Comparison of ENCODE assay signal across 26 mouse cellular contexts in the genomic region with DNA sequence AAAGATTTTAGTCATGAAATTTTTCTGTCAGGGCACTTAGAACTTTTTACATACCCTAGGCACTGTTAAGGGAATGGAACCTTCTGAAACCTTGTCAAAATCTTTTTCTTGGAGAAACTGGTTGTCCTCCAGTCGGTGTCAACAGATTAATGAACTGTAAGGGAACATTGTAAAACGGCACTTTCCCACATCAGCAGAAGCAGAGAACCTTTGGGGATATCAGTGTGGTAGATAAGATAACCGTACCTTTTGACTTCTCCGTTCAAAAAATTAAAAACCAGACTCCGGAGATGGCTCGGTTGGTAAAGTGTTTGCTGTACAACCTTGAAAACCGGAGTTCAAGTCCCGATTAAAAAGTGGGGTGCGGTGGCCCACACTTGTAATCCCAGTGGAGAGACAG.
"Had no signal": no experiment of that assay in that cellular context is flagged by ENCODE, and none has a peak within 500 bp of the region (broad histone marks: within the 10 kb centered on the region; RNA-seq: fewer than 3 reads in every experiment).

No protein-coding gene starts in this region.

- H3K27ac ChIP-seq: embryonic facial prominence, embryonic 10.5 days; embryonic facial prominence, embryonic 12.5 days; embryonic facial prominence, embryonic 13.5 days; embryonic facial prominence, embryonic 15.5 days; forebrain, embryonic 10.5 days; heart, adult 2 months had no signal

- H3K36me3 ChIP-seq: embryonic facial prominence, embryonic 10.5 days; embryonic facial prominence, embryonic 12.5 days; embryonic facial prominence, embryonic 13.5 days; embryonic facial prominence, embryonic 15.5 days; forebrain, embryonic 10.5 days; forebrain, embryonic 12.5 days; forebrain, embryonic 15.5 days; heart, embryonic 10.5 days had no signal

- DNase-seq: cerebellum, adult 8-10 months; cerebellum, adult 9-11 months; cerebellum, postnatal 10 days; cerebellum, postnatal 14 days; cerebellum, postnatal 25 days; cerebellum, postnatal 36 days; embryo, embryonic 11 days; forebrain, postnatal 0 days; gastrocnemius, adult 2 months; gastrocnemius, postnatal 10 days; gastrocnemius, postnatal 14 days; gastrocnemius, postnatal 25 days; gastrocnemius, postnatal 36 days; heart, adult 18-20 months; heart, adult 2 months had no signal

- H3K4me3 ChIP-seq: embryonic facial prominence, embryonic 12.5 days; embryonic facial prominence, embryonic 13.5 days; embryonic facial prominence, embryonic 15.5 days; forebrain, embryonic 12.5 days; forebrain, embryonic 13.5 days; heart, adult 2 months; heart, embryonic 10.5 days had no signal

- H3K9me3 ChIP-seq: embryonic facial prominence, embryonic 10.5 days; embryonic facial prominence, embryonic 12.5 days; embryonic facial prominence, embryonic 13.5 days; embryonic facial prominence, embryonic 15.5 days; forebrain, embryonic 10.5 days; forebrain, embryonic 12.5 days; forebrain, embryonic 13.5 days; forebrain, embryonic 15.5 days; heart, embryonic 10.5 days had no signal

- ATAC-seq: forebrain, embryonic 14.5 days; forebrain, embryonic 15.5 days; forebrain, embryonic 16.5 days; forebrain, postnatal 0 days had no signal

- H3K27me3 ChIP-seq: embryonic facial prominence, embryonic 12.5 days; embryonic facial prominence, embryonic 13.5 days; embryonic facial prominence, embryonic 15.5 days; forebrain, embryonic 12.5 days; forebrain, embryonic 13.5 days; forebrain, embryonic 15.5 days had no signal

- H3K9ac ChIP-seq: embryonic facial prominence, embryonic 12.5 days; embryonic facial prominence, embryonic 13.5 days; embryonic facial prominence, embryonic 15.5 days; forebrain, embryonic 12.5 days; forebrain, embryonic 13.5 days; forebrain, embryonic 15.5 days had no signal
